Mouse (Mus musculus): Measurements from ENCODE around the gene Ddr1. TPM values are rescaled to one million over a fixed set of nuclear protein-coding genes. Genes with fewer than 3 reads are reported as not detected.
"Not testable (repeated sequence)": the region's sequence is repeated elsewhere in the genome, so short reads cannot be mapped to it uniquely, and the experiment has no call there.

Ddr1 gene
- polyA plus RNA-seq, 1 experiment from 2014 or later, result 14.7 TPM

DNA sequence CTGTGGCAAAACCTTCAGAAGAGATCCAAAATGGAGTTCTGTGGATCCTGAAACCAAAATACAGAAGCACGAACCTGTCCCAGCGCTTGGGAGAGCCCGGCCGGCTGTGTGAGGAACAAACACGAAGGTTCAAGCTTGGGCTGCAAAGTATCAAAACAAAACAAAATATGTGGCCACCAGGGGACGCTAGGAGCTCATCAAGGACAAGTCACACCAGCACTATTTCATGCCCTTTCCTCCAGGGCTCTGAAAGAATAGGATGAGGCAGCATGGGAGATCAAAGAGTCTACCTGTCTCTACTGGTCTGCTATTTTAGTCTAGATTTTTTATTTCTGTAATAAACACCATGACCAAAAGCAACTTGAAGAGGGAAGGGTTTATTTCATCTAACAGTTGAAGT is 35.3 kb upstream of the Ddr1 start:
- no peaks in the 10 kb centered on the region; the same call in 1 of the 2 replicates for H3K9me3 ChIP-seq (ENCODE audit: control insufficient read depth, low read length)
- H3K4me1 ChIP-seq (ENCODE audit: control insufficient read depth, insufficient read depth, low read length), result no peaks in the 10 kb centered on the region
- H3K4me3 ChIP-seq (ENCODE audit: low read depth, low read length), result no peak overlapping the region
- H3K36me3 ChIP-seq (ENCODE audit: control insufficient read depth, insufficient read depth, low read length), result no peaks in the 10 kb centered on the region
- H3K27me3 ChIP-seq (ENCODE audit: control insufficient read depth, insufficient read depth, low read length), result no peaks in the 10 kb centered on the region
- no peak overlapping the region for H3K9ac ChIP-seq (ENCODE audit: low read length)
- H3K27ac ChIP-seq (replicated peaks; ENCODE audit: low read depth, low read length), result no peak overlapping the region
- 19% methylated on average over 6 of the region's 6 CpGs for WGBS
- H3K4me2 ChIP-seq (ENCODE audit: low read depth, severe bottlenecking), result no peak overlapping the region
- ATAC-seq (ENCODE audit: insufficient number of reproducible peaks, low FRiP score, low TSS enrichment, low read depth), result no peak
- DNase-seq (ENCODE audit: low spot score), result peak; percentile 81

DNA sequence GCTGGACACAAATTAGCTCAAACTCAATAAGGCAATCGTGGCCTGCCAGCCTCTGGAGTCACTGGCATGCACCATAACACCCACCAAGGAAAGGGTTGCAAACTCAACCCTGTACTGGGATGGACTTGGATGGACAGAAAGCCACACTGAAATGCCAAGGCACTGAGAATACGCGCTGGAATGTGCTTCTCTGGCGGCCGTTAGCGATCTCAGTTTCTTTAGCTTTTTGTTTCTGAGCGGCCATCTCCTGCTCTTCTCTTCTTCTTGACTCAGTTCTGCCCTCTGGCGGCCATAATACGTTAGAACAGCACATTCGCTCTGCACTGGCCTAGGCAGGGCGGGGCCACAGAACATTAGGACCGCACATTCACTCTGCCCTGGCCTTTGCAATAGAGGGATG is 33.3 kb upstream of the Ddr1 start:
- Histone ChIP-seq H3K36me3 (ENCODE audit: control insufficient read depth, insufficient read depth, low read length) (no peaks in the 10 kb centered on the region), H3K4me2 (ENCODE audit: low read depth, severe bottlenecking) (no peak overlapping the region)
- ATAC-seq (ENCODE audit: insufficient number of reproducible peaks, low FRiP score, low TSS enrichment, low read depth), result peak; percentile 44; the same call in 1 of the 2 replicates

DNA sequence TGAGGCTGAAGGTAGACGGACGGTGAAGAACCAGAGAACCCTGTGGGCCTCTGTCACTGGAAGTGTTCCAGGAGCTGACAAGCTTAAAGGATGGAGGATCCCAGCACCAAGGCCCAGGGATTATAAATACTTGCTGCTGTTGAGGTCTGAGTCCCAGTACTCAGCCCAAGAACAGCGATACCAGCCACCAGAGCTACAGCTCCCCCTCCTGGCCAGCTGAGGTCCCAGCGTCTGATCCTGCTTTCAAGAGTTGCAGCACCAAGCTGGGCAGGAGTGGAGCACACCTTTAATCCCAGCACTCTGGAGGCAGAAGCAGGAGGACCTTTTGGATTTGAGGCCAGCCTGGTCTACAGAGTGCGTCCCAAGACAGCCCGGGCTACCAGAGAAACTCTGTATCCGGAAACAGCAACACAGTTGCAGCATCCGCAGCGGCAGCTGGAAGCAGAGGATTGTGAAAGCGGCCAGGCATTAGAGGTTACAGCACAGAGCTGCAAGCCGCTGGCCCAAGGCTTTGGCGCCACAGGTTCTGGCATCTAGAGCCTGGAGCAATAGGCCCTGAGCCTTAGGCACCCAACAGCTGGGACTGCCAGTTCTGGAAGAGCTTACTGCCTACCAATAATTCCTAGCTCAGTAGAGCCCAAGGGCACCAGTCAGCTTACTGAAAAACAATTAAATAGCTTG is 32.0 kb upstream of the Ddr1 start:
- WGBS, result 37% methylated on average over 12 of the region's 12 CpGs
- ATAC-seq (ENCODE audit: insufficient number of reproducible peaks, low FRiP score, low TSS enrichment, low read depth), result no peak
- Histone ChIP-seq H3K27me3 (ENCODE audit: control insufficient read depth, insufficient read depth, low read length) (no peaks in the 10 kb centered on the region), H3K27ac (replicated peaks; ENCODE audit: low read depth, low read length) (no peak overlapping the region), H3K9me3 (ENCODE audit: control insufficient read depth, low read length) (no peaks in the 10 kb centered on the region; the same call in 1 of the 2 replicates), H3K4me2 (ENCODE audit: low read depth, severe bottlenecking) (no peak overlapping the region), H3K9ac (ENCODE audit: low read length) (no peak overlapping the region; the same call in 1 of the 2 replicates), H3K4me3 (ENCODE audit: low read depth, low read length) (no peak overlapping the region), H3K36me3 (ENCODE audit: control insufficient read depth, insufficient read depth, low read length) (no peaks in the 10 kb centered on the region), H3K4me1 (ENCODE audit: control insufficient read depth, insufficient read depth, low read length) (no peaks in the 10 kb centered on the region)
- peak; percentile 78 for DNase-seq (ENCODE audit: low spot score)

More for the DNA sequence above, 33.3 kb upstream of the Ddr1 start:
- 17% methylated on average over 12 of the region's 12 CpGs for WGBS
- Histone ChIP-seq H3K27me3 (ENCODE audit: control insufficient read depth, insufficient read depth, low read length) (no peaks in the 10 kb centered on the region), H3K4me1 (ENCODE audit: control insufficient read depth, insufficient read depth, low read length) (no peaks in the 10 kb centered on the region), H3K27ac (replicated peaks; ENCODE audit: low read depth, low read length) (no peak overlapping the region), H3K4me3 (ENCODE audit: low read depth, low read length) (no peak overlapping the region), H3K9ac (ENCODE audit: low read length) (no peak overlapping the region), H3K9me3 (ENCODE audit: control insufficient read depth, low read length) (no peaks in the 10 kb centered on the region; the same call in 1 of the 2 replicates)
- peak; percentile 80 for DNase-seq (ENCODE audit: low spot score)

DNA sequence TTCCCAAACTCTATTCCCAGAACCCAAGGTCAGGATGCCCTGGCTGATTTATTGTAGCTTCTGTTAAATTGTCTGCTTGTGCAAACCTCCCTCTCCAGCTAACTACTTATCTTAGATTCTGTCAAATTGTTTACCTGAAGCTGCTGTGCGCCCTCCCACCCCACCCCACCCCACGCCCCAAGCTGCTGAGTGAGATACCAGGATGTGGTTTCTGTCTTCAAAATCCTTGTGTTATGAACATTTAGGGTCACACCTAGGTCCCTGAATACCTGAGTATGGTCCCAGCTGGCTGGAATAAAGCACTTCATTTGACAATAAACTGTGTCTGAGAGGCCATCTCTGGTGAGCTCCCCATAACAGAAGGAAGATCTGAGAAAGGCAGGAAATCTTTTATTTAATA is 30.1 kb upstream of the Ddr1 start:
- whole genome bisulfite sequencing, result 73% methylated on average over 2 of the region's 2 CpGs
- ATAC-seq (ENCODE audit: insufficient number of reproducible peaks, low FRiP score, low TSS enrichment, low read depth) (no peak), DNase-seq (ENCODE audit: low spot score) (no peak)
- H3K9ac ChIP-seq (ENCODE audit: low read length), result no peak overlapping the region
- no peaks in the 10 kb centered on the region for H3K4me1 ChIP-seq (ENCODE audit: control insufficient read depth, insufficient read depth, low read length)
- no peak overlapping the region for H3K27ac ChIP-seq (replicated peaks; ENCODE audit: low read depth, low read length)
- H3K4me3 ChIP-seq (ENCODE audit: low read depth, low read length), result no peak overlapping the region
- no peaks in the 10 kb centered on the region for H3K9me3 ChIP-seq (ENCODE audit: control insufficient read depth, low read length)
- H3K4me2 ChIP-seq (ENCODE audit: low read depth, severe bottlenecking), result no peak overlapping the region
- H3K27me3 ChIP-seq (ENCODE audit: control insufficient read depth, insufficient read depth, low read length), result no peaks in the 10 kb centered on the region
- H3K36me3 ChIP-seq (ENCODE audit: control insufficient read depth, insufficient read depth, low read length), result no peaks in the 10 kb centered on the region

DNA sequence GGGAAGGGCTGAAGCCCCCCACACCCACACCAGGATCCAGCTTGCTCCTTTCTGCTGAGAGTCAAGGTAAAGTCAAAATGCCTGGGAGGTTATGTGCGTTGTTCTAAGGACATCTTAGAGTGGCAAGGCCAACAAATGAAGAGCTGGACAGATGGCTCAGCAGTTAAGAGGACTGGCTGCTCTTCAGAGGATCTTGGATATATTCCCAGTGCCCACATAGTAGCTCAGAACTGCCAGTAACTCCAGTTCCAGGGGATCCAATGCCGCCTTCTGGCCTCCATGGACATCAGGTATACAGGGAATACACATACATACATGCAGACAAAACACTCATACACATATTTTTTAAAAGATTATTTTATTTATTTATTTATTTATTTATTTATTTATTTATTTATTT is 29.0 kb upstream of the Ddr1 start:
- ATAC-seq (ENCODE audit: insufficient number of reproducible peaks, low FRiP score, low TSS enrichment, low read depth) (no peak), DNase-seq (ENCODE audit: low spot score) (no peak)
- Histone ChIP-seq H3K36me3 (ENCODE audit: control insufficient read depth, insufficient read depth, low read length) (no peaks in the 10 kb centered on the region), H3K9me3 (ENCODE audit: control insufficient read depth, low read length) (no peaks in the 10 kb centered on the region), H3K27me3 (ENCODE audit: control insufficient read depth, insufficient read depth, low read length) (no peaks in the 10 kb centered on the region), H3K27ac (replicated peaks; ENCODE audit: low read depth, low read length) (no peak overlapping the region), H3K9ac (ENCODE audit: low read length) (no peak overlapping the region), H3K4me2 (ENCODE audit: low read depth, severe bottlenecking) (no peak overlapping the region), H3K4me3 (ENCODE audit: low read depth, low read length) (no peak overlapping the region), H3K4me1 (ENCODE audit: control insufficient read depth, insufficient read depth, low read length) (no peaks in the 10 kb centered on the region)
- WGBS, result 90% methylated on average over 2 of the region's 2 CpGs

DNA sequence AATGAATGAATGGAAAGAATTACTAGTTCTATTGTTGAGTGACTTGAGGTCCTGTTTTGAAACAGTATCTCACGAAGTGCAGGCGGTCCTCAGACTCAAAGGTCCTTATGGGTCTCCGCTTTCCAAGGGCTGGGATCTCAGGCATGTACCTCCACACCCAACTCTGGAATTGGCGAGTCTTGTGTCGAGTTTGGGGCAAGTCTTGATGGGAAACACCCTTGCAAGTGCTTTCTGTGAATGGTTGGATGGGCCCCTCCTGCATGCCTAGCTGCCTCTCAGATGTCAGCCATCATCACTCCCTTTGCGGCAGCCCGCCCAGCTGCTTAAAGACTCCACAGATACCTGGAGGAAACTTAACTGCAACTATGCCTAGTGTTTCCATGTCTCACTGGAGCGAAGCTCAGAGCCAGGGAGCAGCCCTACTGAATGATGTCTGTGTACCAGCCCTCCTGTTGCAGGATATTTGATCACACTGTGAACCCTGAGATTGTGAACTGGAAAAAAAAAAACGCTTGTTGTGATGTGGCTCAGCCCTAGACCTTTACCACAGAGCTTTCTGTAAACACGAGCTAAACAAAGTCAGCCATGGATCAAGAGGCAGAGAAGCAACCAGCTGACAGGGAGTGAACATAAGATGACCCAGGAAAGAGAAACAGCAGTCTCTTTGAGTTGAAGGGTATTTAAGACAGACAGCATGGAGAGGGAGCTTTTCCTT is 27.2 kb upstream of the Ddr1 start:
- DNase-seq (ENCODE audit: low spot score) (no peak), ATAC-seq (ENCODE audit: insufficient number of reproducible peaks, low FRiP score, low TSS enrichment, low read depth) (no peak)
- Histone ChIP-seq H3K4me3 (ENCODE audit: low read depth, low read length) (no peak overlapping the region), H3K4me2 (ENCODE audit: low read depth, severe bottlenecking) (no peak overlapping the region), H3K27ac (replicated peaks; ENCODE audit: low read depth, low read length) (no peak overlapping the region), H3K9me3 (ENCODE audit: control insufficient read depth, low read length) (no peaks in the 10 kb centered on the region), H3K27me3 (ENCODE audit: control insufficient read depth, insufficient read depth, low read length) (no peaks in the 10 kb centered on the region), H3K36me3 (ENCODE audit: control insufficient read depth, insufficient read depth, low read length) (no peaks in the 10 kb centered on the region), H3K9ac (ENCODE audit: low read length) (no peak overlapping the region), H3K4me1 (ENCODE audit: control insufficient read depth, insufficient read depth, low read length) (no peaks in the 10 kb centered on the region)
- 67% methylated on average over 10 of the region's 10 CpGs for WGBS

DNA sequence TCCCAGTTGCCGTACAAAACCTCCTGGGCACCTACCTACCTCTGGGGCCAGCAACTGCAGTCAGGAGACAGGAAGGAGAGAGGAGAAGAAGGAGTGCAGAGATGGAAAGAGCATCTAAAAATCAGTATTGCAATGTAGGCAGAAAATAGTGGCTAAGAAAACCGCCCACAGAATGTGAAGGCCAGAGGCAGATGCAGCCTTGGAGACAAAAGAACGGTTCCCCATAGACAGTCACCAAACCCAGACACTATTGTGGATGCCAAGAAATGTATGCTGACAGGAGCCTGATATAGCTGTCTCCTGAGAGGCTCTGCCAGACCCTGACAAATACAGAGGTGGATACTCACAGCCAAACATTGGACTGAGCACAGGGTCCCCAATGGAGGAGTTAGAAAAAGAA is 25.7 kb upstream of the Ddr1 start:
- H3K4me2 ChIP-seq (ENCODE audit: low read depth, severe bottlenecking); H3K9me3 ChIP-seq (ENCODE audit: control insufficient read depth, low read length); H3K9ac ChIP-seq (ENCODE audit: low read length); H3K27ac ChIP-seq (replicated peaks; ENCODE audit: low read depth, low read length); ATAC-seq (ENCODE audit: insufficient number of reproducible peaks, low FRiP score, low TSS enrichment, low read depth); H3K27me3 ChIP-seq (ENCODE audit: control insufficient read depth, insufficient read depth, low read length); DNase-seq (ENCODE audit: low spot score); H3K4me3 ChIP-seq (ENCODE audit: low read depth, low read length); H3K4me1 ChIP-seq (ENCODE audit: control insufficient read depth, insufficient read depth, low read length); H3K36me3 ChIP-seq (ENCODE audit: control insufficient read depth, insufficient read depth, low read length): not testable (repeated sequence)
- 82% methylated on average over 3 of the region's 3 CpGs for WGBS

DNA sequence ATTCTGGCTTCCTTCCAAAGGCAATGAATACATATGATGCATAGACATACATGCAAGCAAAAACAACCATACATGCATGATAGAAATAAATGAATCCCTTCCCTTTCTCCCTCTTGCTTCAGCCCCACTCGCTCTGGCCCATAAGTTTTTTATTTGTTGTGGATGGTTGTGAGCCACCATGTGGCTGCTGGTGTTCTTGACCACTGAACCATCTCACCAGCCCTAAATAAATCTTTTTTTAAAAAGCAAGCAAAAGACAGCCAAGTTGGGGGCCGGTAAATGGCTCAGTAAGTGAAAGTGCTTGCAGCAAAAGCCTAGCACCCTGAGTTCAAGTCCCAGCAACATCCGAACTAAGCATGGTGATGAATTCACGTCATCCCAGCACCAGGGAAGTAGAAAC is 24.4 kb upstream of the Ddr1 start:
- ATAC-seq (ENCODE audit: insufficient number of reproducible peaks, low FRiP score, low TSS enrichment, low read depth) (no peak), DNase-seq (ENCODE audit: low spot score) (no peak)
- Histone ChIP-seq H3K9ac (ENCODE audit: low read length) (no peak overlapping the region), H3K4me1 (ENCODE audit: control insufficient read depth, insufficient read depth, low read length) (no peaks in the 10 kb centered on the region), H3K36me3 (ENCODE audit: control insufficient read depth, insufficient read depth, low read length) (no peaks in the 10 kb centered on the region), H3K4me2 (ENCODE audit: low read depth, severe bottlenecking) (no peak overlapping the region), H3K27me3 (ENCODE audit: control insufficient read depth, insufficient read depth, low read length) (no peaks in the 10 kb centered on the region), H3K4me3 (ENCODE audit: low read depth, low read length) (no peak overlapping the region), H3K27ac (replicated peaks; ENCODE audit: low read depth, low read length) (no peak overlapping the region), H3K9me3 (ENCODE audit: control insufficient read depth, low read length) (no peaks in the 10 kb centered on the region)
- WGBS, result 84% methylated on average over 4 of the region's 4 CpGs

Data from limb, embryonic 11.5 days (tissue).